Mouse (Mus musculus): Measurements from ENCODE around the gene Dhrs11. TPM values are rescaled to one million over a fixed set of nuclear protein-coding genes. Genes with fewer than 3 reads are reported as not detected.

Dhrs11 gene
- 177 and 206 TPM in 2 replicates for polyA plus RNA-seq (2012; rRNA removed)

DNA sequence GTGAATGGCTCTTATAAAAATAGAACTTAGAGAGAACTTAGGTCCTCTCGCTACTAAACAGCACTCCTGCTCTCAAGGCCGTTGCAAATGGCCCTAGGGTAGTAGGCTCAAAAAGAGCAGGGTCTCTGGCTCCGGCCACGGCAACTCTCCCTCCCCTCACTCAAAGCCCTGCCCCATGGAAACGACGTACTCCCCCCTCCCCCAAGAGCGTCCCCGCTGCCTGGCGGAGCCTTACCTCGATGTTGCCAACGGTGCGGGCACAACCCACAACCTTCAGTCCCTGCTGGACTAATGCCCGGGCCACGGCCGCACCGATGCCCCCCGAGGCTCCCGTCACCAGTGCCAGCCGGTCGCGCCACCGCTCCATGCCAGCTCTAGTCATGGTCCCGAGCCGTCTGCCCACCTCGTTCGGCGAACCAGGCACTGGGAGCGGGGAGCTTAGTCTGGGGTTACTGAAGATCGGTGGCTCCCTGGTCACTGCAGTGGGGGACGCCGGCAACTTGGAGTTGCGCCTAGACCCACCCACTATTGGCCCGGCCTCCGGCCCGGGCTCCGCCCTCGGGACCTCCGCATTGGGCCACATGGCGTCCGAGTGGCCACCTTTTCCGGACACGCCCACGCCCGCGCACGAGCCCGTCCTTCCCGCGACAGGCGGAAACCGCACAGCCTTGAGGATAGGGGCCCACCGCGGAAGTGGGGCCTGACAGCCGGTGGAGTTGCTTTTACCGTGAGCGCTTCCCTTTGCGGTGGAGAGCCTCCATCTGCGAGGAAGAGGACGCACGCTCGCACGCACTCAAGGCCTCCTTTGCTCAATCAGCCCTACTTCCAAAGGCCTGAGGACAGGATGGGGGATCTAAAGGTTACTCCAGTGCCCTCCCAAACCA lies at the start of gene Dhrs11:
Gene Dhrs11, minus strand, starts transcription at position 479 of the 884 bp plus-strand sequence.

DNA sequence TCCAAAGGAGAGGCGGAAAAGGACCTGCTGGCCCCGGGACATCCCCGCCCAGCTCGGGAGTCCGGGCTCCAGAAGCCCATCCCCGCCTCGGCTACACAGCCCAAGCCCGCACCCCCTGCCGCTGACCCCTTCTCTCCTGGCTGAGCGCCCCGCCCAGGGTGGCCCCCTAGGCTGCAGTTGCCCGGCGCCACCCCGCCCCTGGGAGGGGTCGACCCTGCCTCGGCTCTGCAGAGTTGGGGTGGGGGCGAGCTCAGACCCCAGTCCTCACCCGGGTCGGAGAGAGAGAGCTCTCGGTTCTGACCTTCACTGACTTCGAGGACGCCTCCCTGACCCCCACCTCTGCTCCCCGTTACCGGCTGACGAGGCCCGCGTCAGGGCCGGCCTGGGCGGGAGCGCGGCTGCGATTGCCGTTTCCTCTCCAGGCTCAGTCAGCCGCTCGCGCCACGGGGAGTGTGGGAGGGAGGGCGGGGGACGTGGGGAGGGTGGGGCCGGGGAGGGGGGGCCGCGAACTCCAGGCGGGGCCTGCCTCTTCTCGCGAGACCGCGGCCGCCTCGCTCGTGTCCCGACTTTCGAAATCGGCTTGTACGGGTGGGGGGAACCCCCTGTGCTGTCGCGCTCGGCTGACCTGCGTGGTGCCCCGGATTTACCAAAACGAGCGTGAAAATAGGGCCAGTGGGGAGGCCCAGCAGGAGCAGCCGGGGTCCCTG lies 41.7 kb upstream of the Dhrs11 start, which contains the start of gene Ggnbp2:
Gene Ggnbp2, minus strand, starts transcription at position 481 of the 707 bp plus-strand sequence.

DNA sequence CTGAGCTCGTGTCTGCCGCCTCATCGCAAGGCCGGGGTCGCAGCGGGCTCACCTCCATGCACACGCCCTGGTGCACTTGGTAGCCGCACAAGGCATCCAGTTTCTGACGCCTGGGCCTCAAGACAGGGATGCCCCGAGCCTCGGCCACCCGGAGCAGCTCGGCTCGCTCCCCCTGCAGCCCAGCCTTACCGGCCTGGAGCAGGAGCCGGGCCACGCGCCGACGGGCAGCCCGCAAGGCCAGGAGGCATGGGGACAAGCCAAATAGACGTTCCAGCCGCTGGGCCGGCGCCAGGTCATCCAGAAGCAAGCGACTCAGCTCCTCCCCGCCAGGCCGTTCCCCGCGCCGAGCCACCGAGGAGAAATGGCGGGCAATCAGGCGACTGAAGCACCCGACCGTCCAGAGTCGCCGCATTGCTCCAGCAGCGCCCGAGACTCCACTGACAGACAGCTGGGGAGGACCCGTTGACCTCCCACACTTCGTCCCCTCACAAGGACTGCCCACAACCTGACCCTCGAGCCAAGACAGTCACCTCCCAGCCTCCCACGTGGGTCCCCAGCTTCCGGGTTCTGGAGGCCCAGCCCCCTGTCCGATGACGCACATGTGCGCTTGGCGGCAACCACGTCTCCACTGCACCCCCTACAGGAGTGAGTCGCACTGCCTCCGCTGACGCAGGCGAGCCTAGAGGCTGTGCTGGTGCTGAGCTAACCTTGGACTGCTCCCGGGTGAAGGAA lies 9.7 kb downstream of the Dhrs11 start, which contains the start of gene Mrm1:
Gene Mrm1, minus strand, starts transcription at position 555 of the 732 bp plus-strand sequence.

Other genes starting within 250 kb of the Dhrs11 start
- gene Mrm1, start 9.5 kb downstream of the Dhrs11 start, polyA plus RNA-seq (2012; rRNA removed), result 23.0 and 23.4 TPM in 2 replicates
- 72.9 and 73.7 TPM in 2 replicates for gene Ggnbp2, start 41.8 kb upstream of the Dhrs11 start, polyA plus RNA-seq (2012; rRNA removed)
- gene Myo19, start 51.2 kb upstream of the Dhrs11 start, polyA plus RNA-seq (2012; rRNA removed), result 5.2 and 6.6 TPM in 2 replicates
- 4.3 and 4.7 TPM in 2 replicates for gene Pigw, start 51.3 kb upstream of the Dhrs11 start, polyA plus RNA-seq (2012; rRNA removed)
- gene Znhit3, start 87.4 kb upstream of the Dhrs11 start, polyA plus RNA-seq (2012; rRNA removed), result 18.4 and 21.7 TPM in 2 replicates
- 0.30 and 0.32 TPM in 2 replicates for gene Car4, start 128.8 kb upstream of the Dhrs11 start, polyA plus RNA-seq (2012; rRNA removed)